Mouse (Mus musculus): ENCODE measurements around the gene Plekhs1.

Plekhs1 gene

DNA sequence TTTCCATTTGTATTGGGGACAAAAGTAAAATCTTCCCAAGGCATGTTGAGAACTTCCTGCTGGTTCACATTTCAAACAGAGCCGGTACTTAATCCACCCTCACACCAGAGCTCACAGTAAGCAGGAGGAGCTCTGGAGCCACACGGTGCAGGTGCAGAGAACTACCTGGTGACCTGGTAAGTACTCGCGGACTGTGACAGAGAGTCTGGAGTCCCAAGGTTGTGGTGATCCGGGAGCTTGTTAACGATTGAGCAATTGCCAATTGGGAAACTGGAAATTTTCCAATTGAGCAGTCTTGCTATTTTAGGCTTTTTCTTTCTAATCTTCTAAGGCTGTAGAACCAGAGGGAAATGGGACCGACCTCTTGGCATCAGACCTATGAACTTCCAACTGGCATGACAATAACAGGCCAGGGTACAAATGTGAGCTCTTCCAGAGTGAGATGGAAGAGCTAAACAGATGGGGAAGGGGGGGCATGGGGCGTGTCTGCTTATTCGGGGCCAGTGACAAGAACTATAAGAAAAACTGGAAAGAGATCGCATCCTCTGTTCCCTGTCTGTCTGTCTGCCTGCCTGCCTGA, at the start of gene Plekhs1:
Plekhs1 (plus strand) TSS at position 119 of the 580 bp plus-strand sequence.
- no peak for DNase-seq (ENCODE audit: low spot score)

DNA sequence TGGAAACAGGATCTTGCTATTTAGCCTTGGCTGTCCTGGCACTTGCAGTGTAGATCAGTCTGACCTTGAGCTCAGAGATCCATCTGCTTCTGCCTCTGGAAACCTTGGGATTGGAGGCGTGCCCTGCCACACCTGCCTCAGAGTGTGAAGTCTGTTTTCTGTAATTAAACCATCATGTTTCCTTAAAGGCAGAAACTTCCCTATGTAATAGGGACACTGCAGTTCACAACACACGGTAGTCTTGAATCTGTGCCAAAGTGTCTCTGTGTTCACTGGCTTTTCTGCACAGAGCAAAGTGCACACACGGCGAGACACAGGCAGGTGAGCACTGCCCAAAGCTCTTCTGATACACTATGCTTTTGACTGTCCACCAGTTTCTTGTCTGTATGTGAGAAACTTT, 43.0 kb upstream of the Plekhs1 start:
- no peak for DNase-seq (ENCODE audit: low spot score)

GRCm38 (mm10) chr19:56419452-56419851, 42.0 kb upstream of the Plekhs1 start:
- no peak for DNase-seq (ENCODE audit: low spot score)

DNA sequence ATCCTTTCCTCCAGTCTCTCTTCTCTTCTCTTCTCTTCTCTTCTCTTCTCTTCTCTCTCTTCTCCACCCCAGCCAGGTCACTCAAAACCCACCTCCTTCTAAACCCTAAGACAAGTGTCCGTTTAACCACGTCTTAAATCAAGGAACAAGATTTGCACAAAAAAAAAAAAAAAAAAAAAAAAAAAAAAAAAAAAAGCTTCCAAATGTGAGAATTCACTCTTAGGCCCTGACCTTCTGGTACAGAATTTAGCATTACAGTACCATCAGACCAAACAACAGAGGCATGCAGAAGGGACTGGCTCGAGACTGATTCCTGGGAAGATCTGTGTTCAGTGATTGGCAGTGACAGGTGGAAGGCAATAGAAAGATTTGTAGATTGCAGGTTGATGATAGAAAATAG, 41.1 kb upstream of the Plekhs1 start:
- no peak for DNase-seq (ENCODE audit: low spot score)

- peak; percentile 35 for DNase-seq (ENCODE audit: low spot score)
Measured at GRCm38 (mm10) chr19:56422476-56423338, 38.7 kb upstream of the Plekhs1 start.

- no peak for DNase-seq (ENCODE audit: low spot score)
Measured at GRCm38 (mm10) chr19:56423370-56423769, 38.1 kb upstream of the Plekhs1 start.

DNA sequence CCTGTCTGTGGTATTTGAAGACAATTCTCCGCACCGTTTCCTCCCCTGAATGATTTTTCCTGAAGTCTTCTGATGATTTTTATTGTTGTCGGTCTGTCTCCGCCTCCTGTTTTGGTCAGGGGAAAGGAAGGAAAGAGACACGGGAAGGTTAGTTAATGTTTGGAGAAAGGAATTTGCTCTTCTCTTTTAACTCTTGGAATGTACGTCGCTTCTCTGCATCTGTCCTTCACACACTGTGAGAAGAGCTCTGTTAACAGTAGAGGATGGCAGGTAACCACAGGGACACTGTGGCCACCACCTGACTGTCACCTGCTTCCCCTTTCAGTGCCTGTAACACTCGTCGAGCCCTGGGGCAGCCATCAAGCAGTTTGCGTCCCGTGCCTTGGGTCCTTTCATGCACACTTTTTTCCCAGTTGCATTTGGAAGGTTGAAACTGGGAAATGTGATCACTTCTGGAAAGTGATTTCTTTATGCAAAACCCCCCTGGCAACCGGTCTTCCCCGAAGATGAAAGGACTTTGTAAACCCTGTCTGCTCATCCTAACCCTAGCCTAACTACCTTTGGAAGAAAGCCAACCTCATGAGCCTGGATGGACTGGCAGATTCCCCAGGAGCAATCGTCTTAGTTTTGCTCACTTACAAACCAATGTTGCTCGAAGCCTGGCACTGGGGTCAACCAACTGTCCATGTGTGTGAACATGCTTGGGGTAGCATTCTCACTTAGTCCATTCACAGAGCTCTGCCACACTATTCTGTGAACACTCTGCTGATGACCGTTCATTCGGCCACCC, 36.6 kb upstream of the Plekhs1 start:
- DNase-seq (ENCODE audit: low spot score), result no peak

DNA sequence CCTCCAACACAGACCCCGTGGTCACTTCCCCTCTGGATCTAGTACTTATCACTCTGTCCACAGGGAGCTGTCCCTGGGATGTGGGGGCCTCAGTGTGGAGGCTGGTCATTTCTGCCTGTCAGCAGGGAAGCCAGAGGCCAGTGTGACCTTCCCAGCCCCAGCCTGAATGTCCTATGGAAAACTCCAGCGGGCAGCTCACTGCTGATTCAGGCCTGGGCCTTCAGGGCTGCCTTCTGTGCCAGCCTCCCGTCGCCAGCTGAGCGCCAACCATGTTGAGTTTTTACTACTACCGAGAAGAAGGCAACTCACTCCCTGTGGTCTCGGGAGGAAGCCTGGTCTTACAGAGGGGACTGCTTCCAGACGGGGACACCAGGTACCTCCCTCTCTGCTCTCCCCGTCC, 35.9 kb upstream of the Plekhs1 start:
- no peak for DNase-seq (ENCODE audit: low spot score)

DNA sequence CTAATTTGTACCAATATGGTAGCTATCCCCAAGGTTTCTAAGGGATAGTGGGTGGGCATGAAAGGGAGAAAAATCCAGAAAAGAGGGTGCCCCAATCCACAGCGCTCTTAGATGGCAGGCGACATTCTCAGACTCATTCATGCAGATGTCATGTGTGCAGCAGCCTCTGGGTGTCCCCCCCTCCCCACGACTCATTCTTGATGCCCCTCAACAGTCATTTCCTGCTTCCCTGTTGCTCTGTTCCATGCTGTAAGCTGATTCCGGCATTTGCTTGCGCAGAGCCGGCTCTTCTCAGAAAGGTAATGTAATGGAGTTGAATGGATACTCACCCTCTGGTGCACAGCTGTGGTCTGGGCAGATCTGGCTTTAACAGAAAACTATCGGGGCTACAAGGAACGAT, 31.1 kb upstream of the Plekhs1 start:
- no peak for DNase-seq (ENCODE audit: low spot score)

GRCm38 (mm10) chr19:56432706-56433105, 28.7 kb upstream of the Plekhs1 start:
- no peak for DNase-seq (ENCODE audit: low spot score)

DNA sequence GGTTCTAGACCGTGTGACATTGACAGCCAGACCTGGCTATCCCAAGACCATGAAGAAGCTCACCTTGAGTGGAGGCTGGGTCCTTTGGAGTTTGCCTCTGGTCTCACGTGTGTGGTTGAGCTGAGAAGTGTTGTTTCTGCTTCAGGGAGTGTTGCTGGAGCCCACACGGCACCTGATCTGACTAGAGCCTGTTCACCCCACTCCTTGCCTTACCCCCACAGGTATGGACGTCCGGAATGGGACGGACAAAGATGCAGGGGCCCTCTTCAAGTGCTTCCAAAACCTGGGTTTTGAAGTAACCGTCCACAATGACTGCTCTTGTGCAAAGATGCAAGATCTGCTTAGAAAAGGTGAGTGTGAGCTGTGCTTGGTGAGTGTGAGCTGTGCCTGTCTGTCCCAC, 27.9 kb upstream of the Plekhs1 start:
- DNase-seq (ENCODE audit: low spot score), result no peak

- no peak for DNase-seq (ENCODE audit: low spot score)
Measured at GRCm38 (mm10) chr19:56436380-56436779, 25.1 kb upstream of the Plekhs1 start.

DNA sequence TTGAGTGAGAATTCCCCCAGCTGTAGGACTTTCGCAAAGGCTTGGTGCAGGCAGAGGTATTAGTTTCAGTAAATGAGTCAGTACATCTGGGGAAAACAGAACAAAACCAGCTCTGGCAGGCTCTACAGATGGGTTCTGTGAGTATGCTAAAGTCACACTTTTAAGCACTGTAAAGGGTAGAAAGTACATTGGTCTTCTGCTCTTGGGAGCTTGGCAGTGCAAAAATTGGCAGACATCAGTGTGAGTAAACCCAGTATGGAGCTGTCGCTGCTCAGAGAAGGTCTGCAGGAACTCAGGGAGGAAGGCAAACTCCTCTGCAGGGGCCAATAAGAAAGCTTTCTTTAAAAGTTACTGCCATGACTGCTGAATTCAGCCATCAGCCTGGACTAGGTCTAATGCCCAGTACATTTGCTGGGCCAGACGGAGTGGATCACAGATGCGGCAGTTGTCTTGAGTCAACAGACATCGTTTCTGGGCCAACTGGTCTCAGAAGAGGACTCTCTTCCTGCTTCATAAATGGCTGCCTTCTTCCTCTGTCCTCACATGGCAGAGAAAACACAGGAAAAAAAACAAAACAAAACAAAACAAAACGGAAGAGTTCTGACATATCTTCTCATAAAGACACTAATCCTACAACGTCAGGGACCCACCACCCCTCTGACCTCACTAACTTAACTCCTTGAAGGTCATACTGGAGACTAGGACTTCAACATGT, 22.9 kb upstream of the Plekhs1 start:
- no peak for DNase-seq (ENCODE audit: low spot score)

GRCm38 (mm10) chr19:56439072-56439434, 22.4 kb upstream of the Plekhs1 start:
- DNase-seq (ENCODE audit: low spot score), result no peak

- no peak for DNase-seq (ENCODE audit: low spot score)
Measured at GRCm38 (mm10) chr19:56443445-56443844, 18.0 kb upstream of the Plekhs1 start.

GRCm38 (mm10) chr19:56448784-56449183, 12.7 kb upstream of the Plekhs1 start:
- DNase-seq (ENCODE audit: low spot score), result no peak

GRCm38 (mm10) chr19:56449537-56449936, 11.9 kb upstream of the Plekhs1 start:
- DNase-seq (ENCODE audit: low spot score), result no peak

- no peak for DNase-seq (ENCODE audit: low spot score)
Measured at GRCm38 (mm10) chr19:56450892-56451291, 10.5 kb upstream of the Plekhs1 start.

- DNase-seq (ENCODE audit: low spot score), result no peak
Measured at GRCm38 (mm10) chr19:56451867-56452266, 9.6 kb upstream of the Plekhs1 start.

DNA sequence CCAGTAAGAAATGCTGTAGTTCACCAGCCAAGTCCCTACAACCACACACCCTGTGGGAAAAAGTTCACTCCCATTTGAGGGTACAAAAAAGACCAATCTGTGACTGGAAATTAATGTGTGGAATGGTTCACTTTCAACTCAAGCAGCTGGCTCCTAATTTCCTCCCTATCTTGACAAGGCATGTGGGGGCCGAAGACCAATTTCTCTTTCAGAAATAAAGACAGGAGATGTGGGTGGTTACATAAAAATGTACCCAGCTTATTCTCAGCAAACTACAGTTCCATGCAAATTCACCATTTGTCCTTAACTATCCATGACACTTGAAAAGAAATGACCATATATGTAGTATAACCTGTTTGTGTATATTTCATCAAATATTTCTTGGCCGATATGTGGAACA, 9.0 kb upstream of the Plekhs1 start:
- no peak for DNase-seq (ENCODE audit: low spot score)

DNA sequence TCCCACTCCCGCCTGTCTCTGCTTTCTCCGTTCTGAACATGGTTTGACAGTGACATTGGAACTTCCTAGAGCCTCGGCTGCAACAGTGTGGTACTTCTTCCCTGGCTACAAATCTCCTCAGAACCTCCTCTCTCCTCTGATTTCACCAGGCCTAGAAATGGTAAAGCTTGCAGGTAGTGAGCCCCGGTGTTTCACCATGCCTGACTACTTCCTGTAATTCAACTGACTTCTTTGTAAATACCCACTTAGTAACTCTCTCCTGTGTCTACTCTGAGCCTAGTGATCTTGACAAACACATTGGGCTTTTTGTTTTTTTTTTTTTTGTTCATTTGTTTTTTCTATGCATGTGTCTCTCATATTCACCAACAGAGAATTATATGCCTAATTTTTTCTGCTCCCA, 6.6 kb upstream of the Plekhs1 start:
- no peak for DNase-seq (ENCODE audit: low spot score)

DNA sequence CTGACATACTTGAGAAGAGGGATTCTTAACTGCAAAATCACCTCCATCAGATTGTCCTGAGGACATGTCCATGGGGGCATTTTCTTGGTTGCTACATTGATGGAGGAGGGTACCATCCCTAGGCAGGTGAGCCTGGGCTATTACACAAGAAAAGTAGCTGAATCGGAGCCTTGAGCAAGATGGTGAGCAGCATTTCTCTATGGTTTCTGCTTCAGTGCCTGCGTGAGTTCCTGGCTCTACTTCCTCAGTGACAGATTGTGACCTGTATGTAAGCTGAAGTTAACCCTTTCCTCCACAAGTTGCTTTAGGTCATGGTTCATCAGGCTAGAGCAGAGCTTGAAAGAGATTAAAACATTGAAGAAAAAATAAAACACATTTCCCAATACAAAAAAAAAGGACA, 6.1 kb upstream of the Plekhs1 start:
- DNase-seq (ENCODE audit: low spot score), result no peak
